Mouse (Mus musculus) heart, postnatal 25 days (tissue): ENCODE measurements around the gene Gnptab. TPM values are rescaled to one million over a fixed set of nuclear protein-coding genes. Genes with fewer than 3 reads are reported as not detected.

Experiments
- DNase-seq: peaks from one replicate; pipeline ENCODE4 v3.0.0; 2022; ENCODE audit warnings: low spot score
- intact Hi-C: fragments of 180-260 bp; cut with DNase I; formaldehyde crosslinking; loops from one replicate; pipeline ENCODE4 v1.15.1; 2025
- total RNA-seq, 2 experiments: library from RNA; stranded (reverse); gene quantifications; 2 replicates each; pipeline ENCODE4 v1.2.3; 2021

Gene Gnptab
- total RNA-seq, 2 experiments from 2014 or later: 25.5 to 29.9 TPM

- intact Hi-C loops: no loop called here
- no peak for DNase-seq
Measured at GRCm38 (mm10) chr10:88494959-88495587, 116.1 kb downstream of the Gnptab start.

Other genes with a start within 250 kb of the Gnptab start
- under 1 TPM; 0.16 to 0.45 TPM for gene Parpbp, start 232.2 kb upstream of the Gnptab start, total RNA-seq
- 1 to 10 TPM; 7.3 to 8.0 TPM for gene Nup37, start 232.1 kb upstream of the Gnptab start, total RNA-seq
- gene Washc3, start 178.0 kb upstream of the Gnptab start, total RNA-seq: 10 to 100 TPM; 25.8 to 29.7 TPM
- 1 to 10 TPM; 3.8 to 4.1 TPM for gene Dram1, start 52 bp upstream of the Gnptab start, total RNA-seq
- not detected for gene Sycp3, start 80.4 kb downstream of the Gnptab start, total RNA-seq
- 100 to 1,000 TPM; 304 to 315 TPM for gene Chpt1, start 124.9 kb downstream of the Gnptab start, total RNA-seq
- under 1 TPM; 0.34 to 0.64 TPM for gene Mybpc1, start 226.0 kb downstream of the Gnptab start, total RNA-seq